Mouse (Mus musculus) urinary bladder, postnatal 4 days (tissue): ENCODE data around the gene Odc1.
A peak's percentile ranks its signal among the peaks of the same experiment; 100 is the strongest.
"Not testable (repeated sequence)": the region's sequence is repeated elsewhere in the genome, so short reads cannot be mapped to it uniquely, and the experiment has no call there.

Experiments
- DNase-seq, 2 experiments: peaks; one replicate each; pipeline ENCODE4 v3.0.0; 2021 to 2022; ENCODE audit warnings: low spot score in 2 of 2

Odc1 gene

DNA sequence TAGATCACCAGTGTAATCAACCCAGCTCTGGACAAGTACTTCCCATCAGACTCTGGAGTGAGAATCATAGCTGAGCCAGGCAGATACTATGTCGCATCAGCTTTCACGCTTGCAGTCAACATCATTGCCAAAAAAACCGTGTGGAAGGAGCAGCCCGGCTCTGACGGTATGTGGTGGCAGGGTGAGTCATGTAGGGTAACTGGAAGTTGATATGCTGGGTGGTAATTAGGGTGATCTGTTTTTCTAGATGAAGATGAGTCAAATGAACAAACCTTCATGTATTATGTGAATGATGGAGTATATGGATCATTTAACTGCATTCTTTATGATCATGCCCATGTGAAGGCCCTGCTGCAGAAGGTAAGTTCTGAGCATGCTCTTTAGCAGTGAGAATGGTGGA, 4.8 kb downstream of the Odc1 start:
- DNase-seq, result not testable (repeated sequence)

DNA sequence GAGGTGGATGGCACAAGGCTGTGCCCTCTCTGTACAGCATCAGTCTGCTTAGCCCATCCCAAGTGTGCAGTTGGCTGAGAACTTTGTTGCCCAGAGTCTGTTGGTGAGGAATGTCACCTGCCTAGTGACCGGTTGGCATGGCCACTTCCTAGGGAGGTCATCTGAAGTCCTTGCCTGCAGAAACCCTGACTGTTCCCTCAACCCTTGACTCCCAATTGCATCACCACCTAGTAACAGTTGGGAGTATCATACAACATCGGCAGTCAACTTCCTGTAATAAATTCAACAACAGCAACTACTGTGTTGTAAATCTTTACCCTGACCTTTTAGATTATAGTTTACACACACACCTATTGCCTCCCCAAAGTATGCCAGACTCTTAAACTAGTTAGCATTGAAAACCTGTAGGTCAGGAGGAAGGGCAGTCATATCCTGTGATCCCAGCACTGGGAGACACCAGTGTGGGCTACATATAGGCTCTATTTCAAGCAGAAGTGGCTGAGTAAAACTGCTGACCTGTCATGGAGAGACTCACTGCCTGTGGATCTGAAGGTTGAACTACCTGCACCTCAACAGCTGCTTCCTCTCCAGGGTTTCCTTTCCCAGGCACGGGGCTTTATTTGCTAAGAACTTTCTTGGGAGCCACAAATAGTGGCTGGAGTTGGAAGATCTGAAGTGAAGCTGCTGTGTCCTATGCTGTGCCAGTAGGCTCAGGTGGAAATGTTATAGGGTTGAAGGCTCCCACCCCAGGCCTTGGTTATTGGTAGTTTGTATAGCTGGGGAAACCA, 6.8 kb downstream of the Odc1 start:
- no peak for DNase-seq

DNA sequence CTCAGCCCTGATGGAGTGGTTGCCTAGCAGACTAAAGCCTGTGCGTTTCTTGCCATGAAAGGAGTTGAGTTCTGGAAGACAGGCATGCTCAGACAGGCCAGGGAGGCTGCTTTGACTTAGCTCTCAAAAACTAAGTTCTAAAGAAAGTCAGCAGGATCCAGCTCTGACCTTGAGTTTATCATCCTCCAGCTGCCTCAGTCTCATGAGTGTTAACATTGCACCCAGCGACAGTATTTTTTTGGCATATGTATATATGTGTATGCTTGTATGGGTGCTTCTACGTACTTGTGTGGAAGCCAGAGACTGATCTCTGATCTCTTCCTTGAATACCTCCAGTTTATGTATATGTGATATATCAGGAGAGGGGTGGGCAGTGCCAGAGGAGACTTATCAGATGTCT, 7.8 kb downstream of the Odc1 start:
- DNase-seq, result no peak

DNA sequence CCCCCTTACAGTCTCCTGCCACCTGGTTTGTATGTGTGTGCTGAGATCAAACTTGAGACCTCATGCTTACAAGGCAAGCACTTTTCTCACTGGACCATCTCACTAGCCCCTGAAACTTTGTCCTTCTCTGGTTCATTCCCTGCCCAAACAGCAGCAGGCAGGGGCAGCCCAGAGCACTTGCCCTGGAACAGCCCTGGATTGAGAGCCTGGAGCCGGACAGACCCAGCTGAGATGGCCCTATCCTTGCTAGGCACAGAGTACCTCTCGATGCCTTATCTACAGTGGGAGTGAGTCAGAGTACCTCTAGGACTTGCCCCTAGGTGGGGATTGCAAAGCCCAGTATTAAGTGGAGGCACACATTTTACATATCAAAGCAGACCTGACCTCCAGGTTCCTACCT, 8.4 kb downstream of the Odc1 start:
- DNase-seq, result no peak

DNA sequence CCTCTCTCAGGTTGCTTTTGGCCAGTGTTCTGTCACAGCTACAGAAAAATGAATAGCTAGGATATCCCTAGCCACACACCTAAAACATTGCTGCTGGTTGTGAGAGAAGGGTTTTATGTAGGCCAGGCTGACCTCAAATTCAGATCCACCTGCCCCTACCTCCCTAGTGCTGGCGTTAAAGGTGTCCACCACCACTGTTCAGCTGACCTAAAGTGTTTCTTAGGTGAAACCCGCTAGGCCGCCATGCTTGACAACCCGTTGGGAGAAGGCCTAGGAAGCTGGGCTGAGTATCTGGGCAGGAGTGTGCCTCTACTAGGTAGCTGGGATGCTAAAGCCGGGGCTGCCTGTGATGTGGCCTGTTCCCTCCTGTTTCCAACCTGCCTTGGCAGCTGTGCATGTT, 9.0 kb downstream of the Odc1 start:
- DNase-seq, result no peak

DNA sequence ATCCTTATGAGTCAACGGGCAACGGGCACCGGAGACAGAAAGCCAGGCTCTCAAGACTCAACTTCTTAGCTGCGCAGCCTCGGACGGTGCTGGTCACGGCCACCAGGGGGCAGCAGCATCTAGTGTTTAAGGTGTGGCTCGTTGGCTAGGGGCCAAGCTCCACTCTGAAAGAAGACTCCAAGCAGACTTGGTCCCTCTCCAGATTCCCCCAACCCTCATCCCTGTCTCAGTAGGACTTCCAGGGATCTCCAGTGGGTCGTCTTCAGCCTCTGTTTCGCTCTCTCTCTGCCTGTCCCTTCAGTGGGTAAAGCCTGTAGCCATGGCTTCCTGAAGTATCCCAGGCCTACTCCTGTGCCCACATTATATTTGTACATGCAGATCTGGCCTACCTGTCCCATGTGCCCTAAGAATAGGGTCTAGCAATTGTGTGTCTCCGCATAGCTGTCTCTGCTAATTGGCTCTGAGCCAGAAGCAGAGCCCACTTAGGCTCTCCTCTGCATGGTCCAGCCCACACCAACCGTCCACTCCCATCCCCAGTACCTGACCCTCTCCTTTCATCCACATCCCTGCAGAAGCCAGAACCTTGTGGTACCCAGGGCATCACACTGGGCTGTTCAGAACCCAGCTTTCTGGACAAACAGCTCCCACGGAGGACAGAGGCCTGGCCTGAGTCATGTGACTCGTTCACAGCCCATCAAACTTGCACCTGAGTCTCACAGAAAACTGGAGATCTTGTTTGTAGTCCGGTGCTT, 9.8 kb downstream of the Odc1 start:
- peak; percentile 79 to 94 for DNase-seq

DNA sequence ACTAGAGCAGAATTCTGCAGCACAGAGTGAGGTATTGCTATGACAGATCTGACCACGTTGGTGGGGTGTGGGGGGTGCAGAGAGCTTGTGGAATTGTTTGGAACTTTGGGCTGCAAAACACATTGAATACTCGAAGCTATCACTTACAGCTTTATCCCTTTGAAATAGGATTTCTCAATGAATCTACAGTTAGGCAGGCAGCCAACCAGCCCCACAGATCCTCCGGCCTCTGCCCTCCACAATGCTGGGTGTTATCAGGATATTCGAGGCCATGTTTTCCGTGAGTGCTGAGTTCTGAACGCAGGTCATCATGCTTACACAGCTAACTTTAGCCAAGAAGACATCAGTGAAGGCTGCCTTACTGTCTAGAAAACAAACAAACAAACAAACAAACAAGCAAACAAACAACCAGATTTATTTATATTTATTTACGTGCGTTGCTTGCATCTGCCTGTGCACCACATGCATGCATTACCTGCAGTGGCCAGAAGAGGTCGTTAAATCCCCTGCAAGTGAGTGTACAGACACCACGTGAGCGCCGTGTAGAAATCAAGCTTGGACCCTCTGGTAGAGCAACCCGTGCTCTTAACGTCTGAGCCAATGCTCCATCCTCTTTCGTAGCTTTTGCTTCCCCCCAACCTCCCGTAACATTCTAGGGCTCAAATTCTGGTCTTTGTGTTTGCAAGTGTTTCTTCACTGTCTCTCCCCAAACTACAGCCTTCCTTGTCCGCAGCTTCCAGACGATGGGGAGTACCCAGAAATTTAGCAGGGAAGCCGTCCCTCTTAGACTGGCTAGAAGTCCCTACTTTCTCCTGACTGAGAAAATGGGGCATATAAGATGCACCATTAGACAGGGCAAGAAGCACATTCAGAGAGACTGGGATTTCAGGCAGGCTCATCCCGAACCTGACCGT, 12.1 kb downstream of the Odc1 start:
- peak; percentile 37 to 80 for DNase-seq

DNA sequence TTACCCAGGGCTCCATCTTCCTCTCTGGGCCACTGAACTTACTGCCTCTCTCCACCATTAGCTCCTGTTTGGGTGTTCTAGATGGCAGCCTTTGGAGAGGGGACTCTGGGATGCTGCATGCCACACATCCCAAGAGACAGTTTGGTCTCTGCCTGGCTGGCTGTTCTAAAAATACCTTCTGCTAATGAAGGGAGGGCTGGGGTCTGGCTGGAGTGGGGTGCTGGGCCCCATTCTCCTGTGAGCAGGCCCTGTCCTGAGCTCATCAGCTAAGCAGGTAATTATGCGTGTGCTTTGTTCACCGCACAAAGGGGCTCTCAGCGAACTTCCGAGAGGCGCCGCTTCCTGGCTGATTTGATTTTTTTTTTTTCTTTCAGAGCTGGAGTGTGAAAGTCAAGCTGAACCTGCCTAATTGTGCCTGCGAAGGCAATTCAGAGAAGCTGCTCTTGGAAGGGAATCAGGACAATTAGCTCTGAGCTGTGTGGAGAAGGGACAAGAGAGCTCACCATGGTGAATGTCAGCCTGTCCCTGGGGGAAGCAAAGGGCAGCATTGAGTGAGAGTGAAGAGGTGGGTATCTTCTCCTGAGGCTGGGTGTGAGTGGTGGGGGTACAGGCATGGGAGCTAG, 12.9 kb downstream of the Odc1 start:
- DNase-seq, result no peak

DNA sequence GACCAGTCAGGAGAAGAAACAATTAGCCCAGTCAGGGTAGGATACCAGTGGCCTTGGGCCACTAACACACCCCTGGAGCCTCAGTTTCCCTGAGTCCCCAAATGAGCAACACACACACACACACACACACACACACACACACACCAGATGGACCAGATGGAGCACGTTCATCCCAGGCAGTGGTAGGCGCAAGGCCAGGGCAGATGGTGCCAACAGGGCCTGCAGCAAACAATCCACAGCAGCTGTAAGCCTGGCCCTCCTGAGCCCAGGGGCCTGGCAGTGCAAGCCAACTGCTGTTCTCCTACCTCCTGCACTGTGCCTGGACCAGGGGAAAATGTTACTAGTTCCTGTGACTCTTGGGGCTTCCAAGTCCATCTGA, 13.4 kb downstream of the Odc1 start:
- DNase-seq, result no peak

DNA sequence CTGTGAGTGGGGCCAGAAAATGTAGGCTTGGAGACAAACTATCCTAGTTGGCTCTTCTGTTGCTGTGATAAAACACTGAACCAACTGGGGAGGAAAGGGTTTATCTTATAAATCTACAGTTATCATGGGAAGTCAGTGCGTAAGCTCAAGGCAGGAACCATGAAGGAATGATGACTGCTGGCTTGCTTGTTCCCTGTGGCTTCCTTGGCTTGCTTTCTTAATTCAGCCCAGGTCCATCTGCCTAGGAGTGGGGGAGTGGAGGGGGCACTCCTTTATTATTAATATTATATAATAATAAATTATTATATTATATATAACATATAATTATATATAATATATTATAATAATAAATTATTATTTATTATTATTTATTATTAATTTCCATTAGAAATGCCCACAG, 17.8 kb downstream of the Odc1 start:
- DNase-seq, result no peak

DNA sequence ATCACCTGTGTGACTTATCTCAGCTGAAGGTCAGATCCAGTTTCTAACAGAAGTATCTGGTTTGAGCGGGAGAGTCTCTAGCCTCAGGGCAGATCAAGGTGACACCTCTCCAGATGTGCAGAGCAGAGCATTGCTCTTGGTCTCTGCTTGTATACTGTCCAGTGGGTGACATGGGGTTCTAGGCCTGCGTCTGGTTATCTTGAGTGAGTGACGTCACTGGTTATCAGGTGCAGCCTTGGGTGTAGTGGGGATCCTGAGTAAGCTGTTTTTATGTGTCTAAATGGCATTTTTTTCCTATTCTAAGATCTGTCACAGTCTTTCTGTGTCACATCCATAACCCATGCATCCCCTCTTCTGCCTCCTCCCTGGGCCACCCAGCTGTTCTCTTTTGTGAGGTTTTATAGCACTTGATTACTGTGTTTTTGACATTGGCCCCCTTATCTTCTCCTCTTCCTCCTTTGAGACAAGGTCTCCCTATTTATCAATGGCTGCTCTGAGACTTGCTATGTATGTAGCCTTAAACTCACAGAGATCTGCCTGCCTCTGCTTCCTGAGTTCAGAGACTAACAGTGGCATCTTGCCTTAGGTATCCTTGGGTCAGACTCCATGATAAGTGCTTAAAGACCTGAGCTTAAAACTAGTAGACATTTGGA, 20.9 kb downstream of the Odc1 start:
- DNase-seq, result no peak

DNA sequence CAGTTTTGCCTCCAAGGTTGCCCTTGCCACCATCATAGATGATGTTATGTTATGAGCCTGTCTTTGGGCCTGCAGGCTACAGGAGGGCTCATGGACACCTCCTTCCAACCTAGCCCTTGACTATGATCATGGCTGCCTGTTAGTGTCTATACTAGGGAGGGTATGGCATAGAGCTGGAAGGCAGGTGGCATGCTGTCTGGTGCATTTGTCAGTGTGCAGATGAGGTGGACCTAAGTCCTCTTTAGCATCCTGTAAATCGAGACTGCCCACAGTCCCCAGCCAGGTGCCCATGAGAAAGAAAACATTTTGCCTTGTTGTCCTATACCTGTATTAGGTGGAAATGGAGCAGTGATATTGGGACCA, 21.4 kb downstream of the Odc1 start:
- no peak for DNase-seq

DNA sequence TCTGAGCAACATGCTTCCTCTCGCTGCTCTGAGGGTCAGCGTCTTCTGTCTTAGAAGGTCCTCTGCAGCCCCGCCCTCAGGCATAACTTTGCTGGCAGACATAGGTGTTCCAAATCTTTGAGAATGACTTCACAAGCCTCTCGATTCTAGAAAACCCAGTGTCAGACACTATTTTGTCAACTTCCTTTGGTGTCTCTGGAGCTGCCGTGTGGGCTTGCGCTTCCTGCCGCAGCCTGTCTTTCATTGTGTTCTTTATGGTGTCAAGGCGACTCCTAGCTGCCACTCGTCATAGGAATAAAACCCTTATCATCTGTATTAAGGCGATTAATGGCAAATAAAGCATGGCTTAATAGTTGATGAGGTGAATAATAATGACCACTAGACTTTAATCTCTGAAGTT, 24.0 kb downstream of the Odc1 start:
- DNase-seq, result no peak

DNA sequence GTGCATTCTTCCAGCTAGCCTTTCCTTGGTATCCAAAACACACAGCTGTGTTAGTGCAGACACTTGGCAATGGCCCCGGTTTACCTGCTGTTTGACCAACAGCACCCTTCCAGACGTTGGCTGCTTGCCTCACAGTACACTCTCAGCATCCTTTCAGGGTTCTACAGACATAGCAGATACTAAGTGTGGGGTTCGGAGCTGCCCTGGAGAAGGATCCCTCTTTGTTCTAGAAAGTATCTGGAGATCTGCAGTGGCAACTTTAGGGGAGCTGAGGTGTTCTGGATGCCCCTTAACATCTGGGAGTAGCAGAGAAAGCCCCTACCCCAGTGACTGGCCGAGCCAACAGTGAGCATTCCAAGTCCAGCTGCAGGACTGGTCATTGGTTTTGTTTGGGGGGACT, 30.0 kb downstream of the Odc1 start:
- no peak for DNase-seq

DNA sequence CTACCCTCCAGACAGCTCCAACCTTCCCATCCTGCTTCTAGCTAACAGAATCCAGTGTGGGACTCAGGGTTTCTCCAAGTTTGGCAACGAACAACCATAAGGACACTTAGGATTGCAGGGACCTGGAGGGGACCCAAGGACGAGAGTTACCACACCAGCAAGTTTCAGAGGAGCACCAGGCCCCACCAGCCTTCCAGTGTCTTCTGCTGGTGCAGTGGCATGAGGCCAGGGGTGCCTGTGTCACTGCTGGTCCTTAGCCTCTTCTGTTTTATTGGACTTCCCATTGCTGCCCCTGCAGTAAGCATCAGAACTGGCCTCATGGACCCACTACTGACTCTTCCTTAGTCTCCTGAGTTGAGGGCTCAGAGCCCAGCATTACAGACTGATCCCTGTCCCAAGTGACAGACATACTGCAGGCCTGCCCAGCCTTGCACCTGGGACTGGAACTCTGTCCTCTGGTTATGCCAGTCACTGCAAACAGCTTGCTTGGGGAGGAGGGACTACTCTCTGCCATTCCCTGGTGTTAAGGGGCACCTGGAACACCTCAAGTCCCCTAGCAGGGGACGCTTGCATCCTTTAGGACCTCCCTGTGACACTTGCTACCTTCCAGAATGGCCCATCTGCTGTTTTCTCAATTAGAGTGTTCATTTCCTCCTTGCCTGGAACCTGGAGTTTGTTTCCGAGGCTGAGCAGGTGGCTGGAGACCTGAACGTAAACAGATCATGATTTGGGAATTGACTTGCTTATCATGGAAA, 30.7 kb downstream of the Odc1 start:
- no peak for DNase-seq

DNA sequence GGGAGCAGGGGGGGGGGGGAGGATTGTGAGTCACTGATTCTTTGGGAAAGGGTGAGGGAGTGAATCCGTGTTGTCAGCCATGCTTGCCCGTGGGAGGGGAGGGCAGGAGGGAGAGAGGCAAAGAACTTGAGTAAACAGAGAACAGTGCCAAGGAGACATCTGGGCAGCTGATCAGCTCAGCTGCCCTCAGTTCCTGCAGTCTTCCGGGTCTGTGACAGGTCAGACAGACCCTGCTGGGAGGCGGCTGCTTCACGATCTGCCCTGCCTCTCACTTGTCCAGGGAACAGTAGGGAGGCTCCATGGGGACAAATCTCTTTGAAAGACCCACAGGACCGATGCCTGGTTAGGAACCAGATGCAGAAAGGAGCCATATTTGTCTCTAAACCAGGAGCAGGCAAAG, 31.4 kb downstream of the Odc1 start:
- DNase-seq, result no peak

DNA sequence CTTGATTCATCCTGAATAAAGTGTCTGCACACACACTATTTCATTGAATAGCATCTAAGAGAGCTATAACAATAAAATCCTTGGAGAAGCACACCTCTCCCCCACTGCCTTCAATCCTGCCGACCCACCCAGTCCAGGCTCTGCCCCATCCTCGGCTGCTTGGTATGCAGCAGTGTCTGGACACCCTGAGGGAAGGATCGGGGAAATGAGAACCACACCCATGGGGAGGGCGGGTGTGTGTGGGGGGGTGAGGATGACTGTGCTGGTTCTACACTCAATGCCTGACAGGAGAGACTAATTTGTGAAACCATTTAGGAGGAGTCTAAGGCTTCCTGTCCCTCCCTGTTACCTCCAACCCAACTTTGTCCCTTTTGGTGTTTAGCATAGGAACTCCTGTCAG, 34.0 kb downstream of the Odc1 start:
- DNase-seq, result no peak

DNA sequence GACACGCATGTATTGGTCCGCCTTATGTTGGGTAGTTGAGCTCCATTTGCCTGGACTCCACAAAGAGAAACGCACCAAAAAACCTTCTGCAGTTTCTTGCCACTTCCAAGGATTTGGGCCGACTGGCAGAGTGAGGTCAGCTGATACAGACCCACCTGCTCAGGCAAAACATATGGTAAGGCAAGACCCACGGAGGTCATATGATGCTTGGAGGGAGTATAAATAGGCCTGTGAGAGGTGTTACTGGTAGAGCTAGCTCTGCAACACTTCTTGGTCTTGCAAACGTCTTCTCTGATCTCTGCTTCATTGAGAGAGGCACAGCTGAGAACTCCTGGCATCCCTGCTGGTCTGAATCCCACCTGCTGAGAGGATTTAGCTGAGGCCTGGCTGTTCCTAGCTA, 36.4 kb downstream of the Odc1 start:
- DNase-seq, result no peak

DNA sequence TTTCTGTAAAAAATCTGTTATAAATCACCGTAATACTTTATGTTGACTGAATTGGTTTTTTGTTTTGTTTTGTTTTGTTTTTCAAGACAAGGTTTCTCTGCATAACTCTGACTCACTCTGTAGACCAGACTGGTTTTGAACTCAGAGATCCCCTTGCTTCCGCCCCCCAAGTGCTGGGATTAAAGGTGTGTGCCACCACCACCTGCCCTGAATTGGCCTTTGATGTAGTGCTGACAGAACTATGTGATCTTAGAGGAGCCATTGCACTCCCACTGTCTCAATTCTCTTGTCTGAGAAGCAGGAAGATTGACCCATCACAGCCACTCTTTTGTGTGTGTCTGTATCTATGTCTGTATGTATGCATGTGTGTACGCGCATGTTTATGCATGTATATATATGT, 37.8 kb downstream of the Odc1 start:
- no peak for DNase-seq

DNA sequence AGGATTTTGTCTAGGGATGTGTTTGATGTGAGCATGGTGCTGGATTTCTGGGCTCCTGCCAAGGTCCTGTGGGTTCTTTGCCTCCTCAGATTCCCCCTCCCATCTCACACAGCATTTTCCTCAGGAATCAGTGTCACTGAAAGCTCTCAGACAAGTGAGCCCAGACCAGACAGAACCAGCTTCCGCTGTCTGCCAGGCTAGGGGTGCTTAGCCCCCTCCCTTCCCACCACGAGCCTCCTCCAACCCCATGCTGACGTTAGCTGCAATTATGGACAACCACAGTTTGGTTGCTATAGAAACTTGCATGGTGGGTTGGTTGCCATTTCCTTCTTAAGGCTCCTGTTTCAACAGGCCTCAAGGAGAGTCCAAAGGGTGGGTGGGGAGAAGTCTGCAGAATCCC, 39.3 kb downstream of the Odc1 start:
- DNase-seq, result no peak

DNA sequence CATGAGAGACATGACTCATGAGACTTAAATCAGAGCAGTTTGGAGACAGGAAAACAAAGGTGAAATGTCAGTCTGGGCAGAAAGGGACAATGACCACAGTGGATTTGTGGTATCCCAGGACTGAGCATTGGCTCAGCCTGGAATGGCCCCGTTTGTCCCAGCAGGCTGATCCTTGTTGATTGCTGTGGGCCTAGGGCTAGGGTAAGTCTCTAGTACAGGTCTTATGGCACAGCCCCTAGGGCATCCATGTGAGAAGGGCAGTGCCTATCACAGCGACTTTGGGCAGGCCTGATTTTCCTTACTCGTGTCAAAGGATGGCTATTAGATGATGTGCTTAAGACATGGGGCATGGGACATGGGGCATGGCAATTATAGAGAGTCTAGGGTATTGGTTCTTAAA, 41.4 kb downstream of the Odc1 start:
- no peak for DNase-seq
